Mouse (Mus musculus) heart, postnatal 0 days (tissue): ENCODE measurements around the gene Cox7a2l.

Source experiments
- CTCF ChIP-seq: IDR thresholded peaks from 2 replicates; pipeline ENCODE4 v1.5.1; 2016; ENCODE audit warnings: antibody characterized with exemption, control low read depth, low read depth
- EP300 ChIP-seq: IDR thresholded peaks from 2 replicates; pipeline ENCODE4 v1.6.1; 2016; ENCODE audit warnings: antibody characterized with exemption, low read depth

- TF ChIP-seq CTCF (no peak), EP300 (no peak)
These were observed 3.4 kb downstream of the Cox7a2l start for GRCm38 (mm10) chr17:83513655-83514212.
